Mouse (Mus musculus) spleen, adult 2 months (tissue): ENCODE measurements around the gene Loxl1. TPM values are rescaled to one million over a fixed set of nuclear protein-coding genes. Genes with fewer than 3 reads are reported as not detected.

Source experiments
- DNase-seq, 2 experiments: peaks; one replicate each; pipeline versions ENCODE4 v3.0.0 to v3.0.0-alpha.2; 2012 to 2021; ENCODE audit warnings: low spot score in 2 of 2, low read depth in 1 of 2
- H3K27ac ChIP-seq: fragments of 200-500 bp; 2 replicates; pipeline ENCODE4 v1.5.1; 2012; ENCODE audit warnings: low read length, inconsistent platforms; ENCODE audit not compliant: insufficient read depth
- H3K27me3 ChIP-seq: fragments of 200-500 bp; 2 replicates; pipeline ENCODE4 v1.6.1; 2012; ENCODE audit warnings: mild to moderate bottlenecking, moderate library complexity, low read length, inconsistent platforms; ENCODE audit not compliant: control insufficient read depth, insufficient read depth
- H3K36me3 ChIP-seq: fragments of 200-500 bp; 2 replicates; pipeline ENCODE4 v1.6.1; 2012; ENCODE audit warnings: mild to moderate bottlenecking, low read length, inconsistent platforms; ENCODE audit not compliant: control insufficient read depth, insufficient read depth
- H3K4me1 ChIP-seq: fragments of 200-500 bp; 2 replicates; pipeline ENCODE4 v1.6.1; 2011; ENCODE audit warnings: inconsistent platforms; ENCODE audit not compliant: control insufficient read depth, insufficient read depth, insufficient read length
- H3K4me3 ChIP-seq: fragments of 200-500 bp; 2 replicates; pipeline ENCODE4 v1.5.1; 2011; ENCODE audit warnings: mild to moderate bottlenecking, inconsistent platforms; ENCODE audit not compliant: insufficient read depth, insufficient read length; ENCODE audit errors: extremely low read depth
- CTCF ChIP-seq: fragments of 200-500 bp; IDR thresholded peaks from 2 replicates; pipeline ENCODE4 v1.5.1; 2011; ENCODE audit warnings: mild to moderate bottlenecking, inconsistent platforms; ENCODE audit not compliant: insufficient read depth, insufficient read length, insufficient replicate concordance; ENCODE audit errors: extremely low read depth
- POLR2A ChIP-seq: fragments of 200-500 bp; IDR thresholded peaks from 2 replicates; pipeline ENCODE4 v1.6.1; 2011; ENCODE audit warnings: low read depth, low read length, inconsistent platforms
- WGBS: fragments of 180-500 bp; shearing (Covaris S2); methylation state at CpG from one replicate; pipeline ENCODE4 v1.1.7; 2018; 5-methylcytosine and 5-hydroxymethylcytosine counted together
- polyA plus RNA-seq: library from polyadenylated mRNA; depleted of rRNA; stranded (reverse); fragments of >200 nt; gene quantifications from 2 replicates; pipeline ENCODE4 v1.2.3, GENCODE M21; 2012; rRNA removed

Loxl1 gene
- polyA plus RNA-seq, 1 experiment: 29.5 TPM

DNA sequence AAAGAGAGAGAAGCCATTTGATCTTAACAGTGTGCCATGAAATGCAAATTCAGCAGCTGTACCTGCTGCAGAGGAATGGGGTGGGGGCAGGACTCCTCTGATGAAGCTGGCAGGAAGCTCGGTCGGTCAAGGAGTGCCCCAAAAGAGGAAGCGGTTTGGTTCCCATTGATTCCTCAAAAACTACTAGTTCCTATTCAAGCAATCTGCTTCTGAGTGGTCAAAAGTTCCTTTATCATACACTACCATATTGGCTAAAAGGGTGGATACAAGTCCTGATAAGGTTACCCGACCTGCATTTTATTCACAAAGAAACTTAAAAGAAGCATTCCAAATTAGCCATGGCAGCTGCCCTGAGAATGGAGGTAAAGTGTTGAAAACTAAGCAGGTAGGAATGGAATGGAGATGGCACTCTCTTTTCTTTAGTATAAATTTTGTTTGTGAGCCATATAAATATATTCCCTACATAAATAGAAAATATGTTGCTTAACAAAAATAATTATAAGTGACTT, 66.8 kb downstream of the Loxl1 start:
- DNase-seq: peak in 1 of 2 experiments; percentile 53
- WGBS: 5% methylated on average over 4 of the region's 4 CpGs
- Histone ChIP-seq H3K4me3 (no peak overlapping the region), H3K36me3 (peaks cover 13% of the 10 kb centered on the region; the same call in 1 of the 2 replicates), H3K27ac (0 out of 2 replicates have a peak overlapping the region, but pooled peaks have one; percentile 0), H3K4me1 (peaks cover 25% of the 10 kb centered on the region; the same call in 1 of the 2 replicates), H3K27me3 (no peaks in the 10 kb centered on the region)
- TF ChIP-seq POLR2A (no peak), CTCF (no peak)

DNA sequence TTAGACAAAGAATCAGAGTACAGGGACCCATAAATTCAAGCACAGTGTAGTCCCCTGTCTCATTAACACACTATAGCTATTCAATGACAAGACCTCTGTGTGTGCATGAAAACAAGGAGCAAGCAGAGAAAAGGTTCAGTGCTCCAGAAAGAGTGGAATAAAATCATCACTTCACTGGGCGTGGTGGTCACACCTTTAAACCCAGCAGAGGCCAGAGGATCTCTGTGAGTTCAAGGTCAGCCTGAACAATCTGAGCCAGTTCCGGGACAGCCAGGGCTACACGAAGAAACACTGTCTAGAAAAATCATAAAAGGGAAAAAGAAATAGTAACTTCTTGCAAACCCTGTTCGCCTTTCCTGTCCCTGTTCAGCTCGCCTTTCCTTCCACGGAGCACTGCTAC, 69.3 kb downstream of the Loxl1 start:
- peaks cover 26% of the 10 kb centered on the region; the same call in 1 of the 2 replicates for H3K4me1 ChIP-seq
- H3K36me3 ChIP-seq: peaks cover 20% of the 10 kb centered on the region

DNA sequence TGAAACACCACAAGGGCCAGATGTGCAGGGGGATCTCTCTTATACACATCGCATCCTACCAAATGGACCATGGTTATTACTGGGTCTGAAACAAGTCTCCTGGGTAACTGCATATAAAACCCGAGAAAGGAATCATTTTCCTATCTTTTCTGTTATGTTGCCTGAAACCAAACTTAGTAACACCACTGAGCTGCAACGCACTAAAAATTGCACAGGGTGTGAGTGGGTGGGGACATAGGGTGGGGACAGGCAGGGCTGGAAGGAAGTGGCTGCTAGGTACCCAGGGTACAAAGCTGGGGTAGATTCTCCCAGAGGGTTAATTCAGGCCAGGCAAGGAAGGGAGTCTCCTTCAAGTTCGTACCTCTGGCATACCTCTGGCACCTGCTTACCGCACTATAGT, 70.3 kb downstream of the Loxl1 start:
- H3K4me3 ChIP-seq: no peak overlapping the region
- peaks cover 21% of the 10 kb centered on the region for H3K36me3 ChIP-seq
- 27% methylated on average over 5 of the region's 5 CpGs for WGBS
- no peaks in the 10 kb centered on the region for H3K27me3 ChIP-seq
- H3K27ac ChIP-seq: peak overlapping the region; percentile 69
- no peak for TF ChIP-seq CTCF
- TF ChIP-seq POLR2A: no peak
- no peak for DNase-seq
- H3K4me1 ChIP-seq: peaks cover 26% of the 10 kb centered on the region; the same call in 1 of the 2 replicates

More for the DNA sequence above, 69.3 kb downstream of the Loxl1 start:
- DNase-seq: no peak
- no peak for TF ChIP-seq CTCF
- 78% methylated on average over 6 of the region's 6 CpGs for WGBS
- Histone ChIP-seq H3K27me3 (no peaks in the 10 kb centered on the region), H3K27ac (no peak overlapping the region), H3K4me3 (no peak overlapping the region)

- WGBS: 51% methylated on average over 9 of the region's 9 CpGs
- no peak for TF ChIP-seq POLR2A
- no peak for TF ChIP-seq CTCF
- no peak for DNase-seq
- Histone ChIP-seq H3K4me1 (peaks cover 22% of the 10 kb centered on the region; the same call in 1 of the 2 replicates), H3K4me3 (no peak overlapping the region), H3K27me3 (no peaks in the 10 kb centered on the region), H3K27ac (peak overlapping the region; percentile 69), H3K36me3 (peaks cover 20% of the 10 kb centered on the region)
Observed at GRCm38 (mm10) chr9:58241780-58242485, 71.1 kb downstream of the Loxl1 start.

Other genes with a start within 250 kb of the Loxl1 start
- gene Stra6, start 249.4 kb downstream of the Loxl1 start, polyA plus RNA-seq: 1.9 and 3.4 TPM in 2 replicates
- 0.06 and 0.09 TPM in 2 replicates for gene Ccdc33, start 194.4 kb downstream of the Loxl1 start, polyA plus RNA-seq
- 21.9 and 27.7 TPM in 2 replicates for gene Islr, start 108.9 kb downstream of the Loxl1 start, polyA plus RNA-seq
- gene Islr2, start 108.9 kb downstream of the Loxl1 start, polyA plus RNA-seq: 0.28 and 0.67 TPM in 2 replicates
- 91.6 and 121 TPM in 2 replicates for gene Pml, start 63.4 kb downstream of the Loxl1 start, polyA plus RNA-seq
- gene Stoml1, start 60.0 kb downstream of the Loxl1 start, polyA plus RNA-seq: 55.5 and 63.5 TPM in 2 replicates
- gene Tbc1d21, start 57.3 kb upstream of the Loxl1 start, polyA plus RNA-seq: not detected in 2 replicates
- 1.1 and 1.2 TPM in 2 replicates for gene Insyn1, start 175.4 kb upstream of the Loxl1 start, polyA plus RNA-seq
- gene Cd276, start 242.3 kb upstream of the Loxl1 start, polyA plus RNA-seq: 2.4 and 3.1 TPM in 2 replicates